Mouse (Mus musculus) embryonic facial prominence, embryonic 14.5 days (tissue): ENCODE measurements around the gene Fam178b. TPM values are rescaled to one million over a fixed set of nuclear protein-coding genes. Genes with fewer than 3 reads are reported as not detected.

Experiments used
- ATAC-seq: fragments of 200-750 bp; cut with Nextera tagmentation; 2 replicates; pipeline ENCODE4 v1.8.0; 2017; ENCODE audit warnings: low read depth, moderate number of reproducible peaks, moderate TSS enrichment
- DNase-seq: peaks from one replicate; pipeline ENCODE4 v3.0.0-alpha.2; 2015; ENCODE audit warnings: low spot score
- H3K27ac ChIP-seq: fragments of 300-500 bp; sonication (generic); replicated peaks from 2 replicates; pipeline ENCODE4 v1.5.1; 2014; ENCODE audit warnings: low read depth, mild to moderate bottlenecking, low read length, moderate library complexity
- H3K27me3 ChIP-seq: fragments of 300-500 bp; sonication (generic); replicated peaks from 2 replicates; pipeline ENCODE4 v1.6.1; 2014; ENCODE audit warnings: low read length; ENCODE audit not compliant: control insufficient read depth, insufficient read depth
- H3K36me3 ChIP-seq: fragments of 300-500 bp; sonication (generic); 2 replicates; pipeline ENCODE4 v1.6.1; 2014; ENCODE audit warnings: low read length, mixed read lengths; ENCODE audit not compliant: control insufficient read depth, insufficient read depth
- H3K4me1 ChIP-seq: fragments of 300-500 bp; sonication (generic); 2 replicates; pipeline ENCODE4 v1.6.1; 2014; ENCODE audit warnings: antibody characterized with exemption, low read length; ENCODE audit not compliant: control insufficient read depth, insufficient read depth
- H3K4me2 ChIP-seq: fragments of 300-500 bp; sonication (generic); 2 replicates; pipeline ENCODE4 v1.6.1; 2014; ENCODE audit warnings: low read depth, mild to moderate bottlenecking, low read length, moderate library complexity, mixed read lengths
- H3K4me3 ChIP-seq: fragments of 300-500 bp; sonication (generic); 2 replicates; pipeline ENCODE4 v1.5.1; 2014; ENCODE audit warnings: low read depth, mild to moderate bottlenecking, low read length
- H3K9ac ChIP-seq: fragments of 300-500 bp; sonication (generic); 2 replicates; pipeline ENCODE4 v1.6.1; 2014; ENCODE audit warnings: low read depth, mild to moderate bottlenecking, low read length, moderate library complexity, mixed read lengths
- H3K9me3 ChIP-seq: fragments of 300-500 bp; sonication (generic); 2 replicates; pipeline ENCODE4 v1.6.1; 2016; ENCODE audit warnings: low read length; ENCODE audit not compliant: control insufficient read depth
- WGBS: fragments of 180-500 bp; shearing (Covaris S2); extraction: QIAGEN DNeasy Blood & Tissue Kit; methylation state at CpG from one replicate; pipeline ENCODE4 v1.1.7; 2014; 5-methylcytosine and 5-hydroxymethylcytosine counted together
- polyA plus RNA-seq: library from polyadenylated mRNA; unstranded; fragments of >200 nt; fragmentation: Nextera tagmentation; extraction: Ambion mirVana; gene quantifications from 2 replicates; pipeline ENCODE4 v1.2.1, GENCODE M21; 2014

Gene Fam178b
- polyA plus RNA-seq, 1 experiment from 2014 or later, result 1.6 TPM

DNA sequence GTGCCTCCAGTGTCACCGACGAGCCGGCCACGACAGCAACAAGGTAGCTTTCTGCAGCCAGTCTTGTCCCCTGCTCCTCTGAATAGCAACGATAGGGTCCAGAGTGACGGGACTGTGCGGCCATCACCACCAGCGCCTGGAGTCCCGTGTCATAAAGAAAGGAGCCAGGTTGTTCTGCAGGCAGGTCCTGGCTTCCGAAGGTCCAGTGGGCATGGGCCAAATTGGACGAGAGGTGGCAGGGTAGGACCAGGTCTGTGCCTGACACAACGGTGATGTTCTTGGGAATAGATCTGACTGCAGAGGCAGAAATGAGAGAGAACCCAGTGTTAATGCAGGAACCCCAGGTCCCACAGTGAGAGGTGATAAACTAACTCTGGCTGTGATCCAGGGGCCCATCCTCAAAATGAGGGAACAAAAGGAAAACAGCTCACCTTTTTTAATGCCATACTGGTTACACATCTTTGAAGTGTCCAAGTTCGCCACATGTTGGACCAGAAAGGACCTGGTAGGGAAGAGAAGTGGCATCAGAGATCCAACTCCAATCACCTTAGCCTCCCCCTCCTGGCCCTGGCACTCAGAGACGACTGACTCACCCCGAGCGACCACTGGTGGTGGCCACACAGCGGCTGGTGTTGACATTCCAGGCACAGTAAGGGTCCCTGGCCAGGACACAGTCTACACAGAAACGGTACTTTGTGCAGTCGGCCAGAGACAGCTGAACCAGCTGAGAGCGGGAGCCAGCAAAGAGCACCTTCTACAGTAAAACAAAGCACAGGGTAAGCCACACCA, 132.7 kb downstream of the Fam178b start:
- no peaks in the 10 kb centered on the region for H3K9me3 ChIP-seq
- ATAC-seq (no peak), DNase-seq (no peak)
- no peak overlapping the region for H3K4me2 ChIP-seq
- peaks cover 63% of the 10 kb centered on the region for H3K36me3 ChIP-seq
- no peak overlapping the region for H3K4me3 ChIP-seq
- H3K27ac ChIP-seq, result no peak overlapping the region
- 81% methylated on average over 20 of the region's 20 CpGs for WGBS
- H3K9ac ChIP-seq, result no peak overlapping the region
- no peaks in the 10 kb centered on the region for H3K27me3 ChIP-seq
- H3K4me1 ChIP-seq, result peaks cover 21% of the 10 kb centered on the region

DNA sequence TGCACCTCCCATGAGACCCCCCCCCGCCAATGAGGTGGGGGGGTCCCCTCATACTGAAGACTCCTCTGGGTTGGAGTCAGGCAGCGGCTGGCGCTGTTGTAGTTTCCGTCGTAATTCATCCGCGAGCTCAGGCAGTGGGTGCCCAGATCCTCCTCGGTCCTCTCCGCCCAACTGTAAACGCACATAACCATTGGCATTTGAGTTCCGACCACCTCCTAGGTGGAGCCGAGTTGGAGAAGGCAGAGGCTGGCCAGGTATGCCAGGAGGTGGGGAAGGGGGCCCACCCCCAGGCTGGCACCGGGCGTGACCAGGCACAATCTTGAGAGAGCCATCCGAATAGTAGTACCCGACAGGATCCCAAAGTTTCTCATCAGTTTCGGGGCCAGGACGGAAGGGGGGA, 133.5 kb downstream of the Fam178b start:
- Histone ChIP-seq H3K4me1 (peaks cover 19% of the 10 kb centered on the region), H3K27ac (no peak overlapping the region), H3K36me3 (peaks cover 59% of the 10 kb centered on the region), H3K4me2 (no peak overlapping the region), H3K27me3 (no peaks in the 10 kb centered on the region), H3K9me3 (no peaks in the 10 kb centered on the region), H3K4me3 (no peak overlapping the region), H3K9ac (no peak overlapping the region)
- DNase-seq (no peak), ATAC-seq (no peak)
- 78% methylated on average over 17 of the region's 18 CpGs for WGBS

DNA sequence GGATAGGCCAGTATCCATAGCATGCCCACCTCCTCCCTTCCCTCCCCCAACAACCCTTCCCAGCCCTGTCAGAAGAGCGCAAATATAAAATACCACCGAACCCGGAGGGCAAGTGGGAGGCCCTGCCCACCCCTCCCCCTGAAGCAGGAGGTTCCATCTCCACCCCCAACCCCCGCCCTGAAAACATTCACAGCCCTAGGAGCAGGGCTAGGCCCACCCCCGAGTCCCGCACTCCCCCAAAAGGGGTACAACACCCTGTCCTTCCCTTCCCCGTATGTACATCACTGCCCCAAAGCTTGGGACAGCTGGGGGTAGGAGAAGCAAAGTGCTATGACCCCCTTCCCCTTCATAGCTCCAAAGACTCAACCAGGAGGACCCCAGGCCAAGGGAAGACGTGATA, 134.2 kb downstream of the Fam178b start:
- ATAC-seq, result no peak
- peaks cover 52% of the 10 kb centered on the region for H3K36me3 ChIP-seq
- WGBS, result 42% methylated on average over 8 of the region's 8 CpGs
- H3K9ac ChIP-seq, result no peak overlapping the region; the same call in 1 of the 2 replicates
- H3K27ac ChIP-seq, result no peak overlapping the region
- H3K4me2 ChIP-seq, result no peak overlapping the region
- DNase-seq, result no peak
- no peaks in the 10 kb centered on the region for H3K9me3 ChIP-seq
- peaks cover 19% of the 10 kb centered on the region for H3K4me1 ChIP-seq
- no peaks in the 10 kb centered on the region for H3K27me3 ChIP-seq
- no peak overlapping the region for H3K4me3 ChIP-seq

DNA sequence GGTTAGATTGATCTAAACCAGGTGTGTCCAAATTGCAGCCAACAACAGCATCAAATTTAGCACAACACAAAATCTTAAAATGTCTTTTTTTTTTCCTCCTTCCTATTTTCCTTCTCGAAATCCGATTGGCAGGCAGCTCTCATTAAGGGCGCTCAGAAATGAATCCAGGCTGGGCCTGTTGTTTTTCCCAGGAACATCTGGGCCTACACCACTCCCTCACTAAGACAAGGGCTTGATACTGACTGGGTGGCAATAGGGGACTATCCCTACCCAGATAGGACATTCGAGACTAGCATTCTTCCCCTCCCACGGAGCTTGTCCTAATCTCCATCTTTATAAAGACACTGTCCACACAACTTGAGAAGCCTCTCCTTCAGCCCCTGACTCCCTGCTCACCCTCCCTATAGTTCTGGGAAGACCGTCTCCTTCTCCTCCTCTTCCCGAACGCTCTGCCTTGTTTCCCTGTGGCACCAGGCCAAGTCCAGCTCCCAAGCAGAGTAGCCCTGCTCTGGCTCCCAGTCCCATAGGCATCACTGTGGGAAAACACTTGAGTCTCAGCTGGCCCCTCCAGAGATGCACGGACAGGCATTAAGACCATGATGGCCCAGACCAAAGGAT, 134.9 kb downstream of the Fam178b start:
- ATAC-seq (no peak), DNase-seq (no peak)
- no peak overlapping the region for H3K4me3 ChIP-seq
- no peak overlapping the region for H3K4me2 ChIP-seq
- WGBS, result 18% methylated on average over 9 of the region's 9 CpGs
- peak overlapping the region; percentile 79; the same call in 1 of the 2 replicates for H3K27ac ChIP-seq
- H3K9me3 ChIP-seq, result no peaks in the 10 kb centered on the region
- peaks cover 45% of the 10 kb centered on the region for H3K36me3 ChIP-seq
- H3K4me1 ChIP-seq, result peaks cover 19% of the 10 kb centered on the region
- H3K9ac ChIP-seq, result 0 out of 2 replicates have a peak overlapping the region, but pooled peaks have one; percentile 34
- no peaks in the 10 kb centered on the region for H3K27me3 ChIP-seq

DNA sequence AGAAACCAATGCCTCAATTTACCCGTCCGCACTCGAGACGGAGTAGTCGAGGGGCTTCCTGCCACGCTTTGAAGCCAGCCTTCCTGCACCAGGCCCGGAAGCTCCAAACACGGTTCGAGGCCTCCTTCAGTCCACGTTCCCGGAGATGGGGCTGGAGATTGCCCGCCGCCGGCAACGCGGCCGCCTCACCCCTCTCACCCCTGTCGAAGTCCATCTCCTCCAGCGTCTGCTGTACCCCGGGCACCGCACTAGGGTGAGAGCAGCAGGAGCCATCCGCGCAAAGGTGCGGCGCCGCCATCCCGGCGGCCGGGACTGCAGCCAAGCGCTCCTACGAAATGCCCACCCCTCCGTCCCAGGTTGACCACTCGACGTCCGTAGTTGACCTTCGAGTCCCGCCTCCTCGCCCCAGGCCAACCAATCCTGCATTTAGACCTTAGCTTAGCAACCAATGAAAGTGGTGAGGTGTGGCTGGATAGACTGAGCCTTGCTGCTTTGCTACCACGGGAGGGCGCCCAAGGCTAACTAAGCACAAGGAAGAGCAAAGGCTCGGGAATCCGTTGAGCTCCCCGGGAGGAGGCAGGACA, 136.0 kb downstream of the Fam178b start, which contains the start of gene Ankrd39:
Ankrd39 (minus strand) TSS at position 558 of the 584 bp plus-strand sequence.
- Histone ChIP-seq H3K27me3 (no peaks in the 10 kb centered on the region), H3K4me3 (peak within 1 kb of the TSS; percentile 71), H3K9ac (peak within 1 kb of the TSS; percentile 80), H3K4me1 (peaks cover 19% of the 10 kb centered on the region), H3K4me2 (peak within 1 kb of the TSS; percentile 83), H3K9me3 (no peaks in the 10 kb centered on the region), H3K27ac (peak within 1 kb of the TSS; percentile 79), H3K36me3 (peaks cover 36% of the 10 kb centered on the region)
- DNase-seq, result peak; percentile 99
- under 1% methylated on average over 34 of the region's 43 CpGs for WGBS
- peak; percentile 97 for ATAC-seq

DNA sequence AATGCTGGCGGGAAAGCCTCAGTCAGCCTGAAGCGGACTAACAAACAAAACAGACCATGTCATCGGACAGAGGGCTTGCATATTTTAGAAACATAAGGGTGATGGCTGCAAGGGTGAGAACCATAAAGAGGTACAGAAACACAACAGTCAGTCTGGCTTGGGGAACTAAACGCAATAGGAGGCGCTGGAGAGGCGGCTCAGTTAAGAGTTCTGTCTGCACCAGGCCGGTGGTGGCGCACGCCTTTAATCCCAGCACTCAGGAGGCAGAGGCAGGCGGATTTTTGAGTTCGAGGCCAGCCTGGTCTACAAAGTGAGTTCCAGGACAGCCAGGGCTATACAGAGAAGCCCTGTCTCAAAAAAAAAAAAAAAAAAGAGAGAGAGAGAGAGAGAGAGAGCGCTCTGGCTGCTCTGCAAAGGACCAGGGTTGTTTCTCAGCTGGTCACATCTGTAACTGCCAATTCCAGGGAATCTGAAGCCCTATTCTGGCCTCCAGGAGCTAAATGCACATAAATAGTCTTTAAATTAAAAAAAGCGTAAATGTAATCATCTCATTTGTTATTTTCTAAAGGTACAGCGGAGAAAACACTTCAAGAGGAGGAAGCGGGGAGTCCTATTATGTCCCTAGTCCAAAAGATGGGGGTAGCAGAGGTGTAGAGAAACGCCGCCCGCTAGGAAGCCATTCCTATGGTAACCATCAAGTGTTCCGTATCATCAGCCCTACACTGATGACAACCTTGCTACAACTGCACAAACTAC, 137.0 kb downstream of the Fam178b start:
- H3K4me3 ChIP-seq, result peak overlapping the region; percentile 71
- WGBS, result 70% methylated on average over 19 of the region's 19 CpGs
- peaks cover 35% of the 10 kb centered on the region for H3K36me3 ChIP-seq
- H3K27me3 ChIP-seq, result no peaks in the 10 kb centered on the region
- no peaks in the 10 kb centered on the region for H3K9me3 ChIP-seq
- DNase-seq, result no peak
- peak overlapping the region; percentile 83 for H3K4me2 ChIP-seq
- no peak overlapping the region for H3K27ac ChIP-seq
- ATAC-seq, result no peak
- H3K9ac ChIP-seq, result peak overlapping the region; percentile 80
- peaks cover 19% of the 10 kb centered on the region for H3K4me1 ChIP-seq

DNA sequence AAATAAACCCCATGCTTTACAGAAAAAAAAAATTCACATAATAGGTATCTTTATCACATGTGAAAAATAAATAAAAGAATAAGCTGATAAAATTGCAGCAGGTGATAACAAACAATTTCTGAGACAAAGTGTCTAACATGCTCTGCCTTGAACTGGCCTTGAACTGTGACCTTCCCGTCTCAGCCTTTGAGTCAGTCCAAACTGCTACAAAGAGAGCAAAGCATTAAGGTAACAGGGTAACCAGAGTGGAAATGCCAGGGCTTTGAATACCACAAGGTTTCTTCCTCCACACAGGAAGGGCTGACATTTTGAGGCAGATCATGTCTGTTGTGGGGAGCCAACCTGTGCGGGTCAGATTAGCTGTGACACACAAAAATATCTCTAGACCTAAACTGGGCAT, 137.6 kb downstream of the Fam178b start:
- no peaks in the 10 kb centered on the region for H3K9me3 ChIP-seq
- peaks cover 34% of the 10 kb centered on the region for H3K36me3 ChIP-seq
- no peak overlapping the region for H3K4me3 ChIP-seq
- no peak for ATAC-seq
- no peak overlapping the region for H3K9ac ChIP-seq
- H3K27ac ChIP-seq, result no peak overlapping the region
- no peaks in the 10 kb centered on the region for H3K27me3 ChIP-seq
- no peak for DNase-seq
- H3K4me1 ChIP-seq, result peaks cover 19% of the 10 kb centered on the region
- 61% methylated on average over 2 of the region's 2 CpGs for WGBS
- peak overlapping the region; percentile 83; the same call in 1 of the 2 replicates for H3K4me2 ChIP-seq

DNA sequence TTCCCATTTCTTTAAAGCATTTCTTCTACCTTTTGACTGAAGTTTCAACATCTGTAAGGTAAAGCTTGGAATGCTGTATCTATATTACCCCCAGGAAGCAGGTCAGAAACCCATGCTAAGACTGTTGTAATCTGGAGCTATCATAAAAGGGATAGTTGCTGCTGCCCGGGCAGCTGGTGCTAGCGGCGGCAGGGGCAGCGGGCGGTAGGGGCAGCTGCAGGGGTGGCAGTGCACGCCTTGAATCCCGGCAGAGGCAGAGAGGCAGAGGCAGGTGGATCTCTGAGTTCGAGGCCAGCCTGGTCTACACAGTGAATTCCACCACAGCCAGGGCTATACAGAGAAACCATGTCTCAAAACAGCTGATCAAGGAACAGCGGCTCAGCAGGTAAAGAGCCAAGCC, 140.1 kb downstream of the Fam178b start:
- ATAC-seq (no peak), DNase-seq (no peak)
- Histone ChIP-seq H3K9ac (no peak overlapping the region), H3K27me3 (no peaks in the 10 kb centered on the region), H3K27ac (no peak overlapping the region), H3K4me2 (no peak overlapping the region), H3K4me1 (peaks cover 9% of the 10 kb centered on the region), H3K36me3 (peaks cover 39% of the 10 kb centered on the region), H3K4me3 (no peak overlapping the region), H3K9me3 (no peaks in the 10 kb centered on the region)
- 92% methylated on average over 9 of the region's 9 CpGs for WGBS
